Mouse (Mus musculus) layer of hippocampus, adult 8-10 months (tissue): Measurements from ENCODE around the gene Snx32. TPM values are rescaled to one million over a fixed set of nuclear protein-coding genes. Genes with fewer than 3 reads are reported as not detected.
A peak's percentile ranks its signal among the peaks of the same experiment; 100 is the strongest.

Experiments used
- DNase-seq, 2 experiments: peaks; one replicate each; pipeline ENCODE4 v3.0.0; 2022; ENCODE audit warnings: low spot score in 2 of 2
- total RNA-seq, 4 experiments: library from RNA; stranded (reverse); gene quantifications; 2 replicates each; pipeline ENCODE4 v1.2.4; 2022

Snx32 gene
- total RNA-seq, 4 experiments from 2014 or later: 86.8 to 95.2 (median 88.6) TPM

- no peak for DNase-seq
Observed at GRCm38 (mm10) chr19:5457746-5458442, 52.4 kb downstream of the Snx32 start, which contains the start of gene Ccdc85b. TSS of gene Ccdc85b (minus strand) at chr19:5457894.

- peak; percentile 95 for DNase-seq
Observed at GRCm38 (mm10) chr19:5456922-5457745, 53.2 kb downstream of the Snx32 start.

- no peak for DNase-seq
Observed at GRCm38 (mm10) chr19:5456241-5456921, 54.0 kb downstream of the Snx32 start.

DNA sequence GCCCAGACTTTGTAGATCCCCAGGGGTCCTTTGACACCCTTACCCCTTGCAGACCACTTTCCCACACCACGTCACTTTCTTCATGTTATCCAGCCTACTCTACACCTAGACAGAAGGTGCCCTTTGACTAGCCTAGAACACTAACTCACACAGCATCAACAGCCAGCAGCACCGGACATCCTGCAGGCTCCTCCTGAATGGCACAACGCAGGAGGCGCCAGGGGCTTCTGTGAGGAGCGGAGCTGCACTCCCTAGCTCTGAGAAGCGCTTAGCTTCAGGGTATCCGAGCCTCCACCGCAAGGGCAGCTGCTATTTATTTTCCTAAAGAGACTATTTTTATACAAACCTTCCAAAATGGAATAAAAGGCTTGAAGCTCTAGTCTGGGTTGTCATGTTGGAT lies 54.8 kb downstream of the Snx32 start:
- no peak for DNase-seq

- no peak for DNase-seq
Observed at GRCm38 (mm10) chr19:5455037-5455436, 55.3 kb downstream of the Snx32 start.

- no peak for DNase-seq
Observed at GRCm38 (mm10) chr19:5451766-5452165, 58.6 kb downstream of the Snx32 start.

GRCm38 (mm10) chr19:5449673-5450072 lies 60.7 kb downstream of the Snx32 start:
- no peak for DNase-seq

- DNase-seq: no peak
Observed at GRCm38 (mm10) chr19:5448354-5449150, 61.8 kb downstream of the Snx32 start.

DNA sequence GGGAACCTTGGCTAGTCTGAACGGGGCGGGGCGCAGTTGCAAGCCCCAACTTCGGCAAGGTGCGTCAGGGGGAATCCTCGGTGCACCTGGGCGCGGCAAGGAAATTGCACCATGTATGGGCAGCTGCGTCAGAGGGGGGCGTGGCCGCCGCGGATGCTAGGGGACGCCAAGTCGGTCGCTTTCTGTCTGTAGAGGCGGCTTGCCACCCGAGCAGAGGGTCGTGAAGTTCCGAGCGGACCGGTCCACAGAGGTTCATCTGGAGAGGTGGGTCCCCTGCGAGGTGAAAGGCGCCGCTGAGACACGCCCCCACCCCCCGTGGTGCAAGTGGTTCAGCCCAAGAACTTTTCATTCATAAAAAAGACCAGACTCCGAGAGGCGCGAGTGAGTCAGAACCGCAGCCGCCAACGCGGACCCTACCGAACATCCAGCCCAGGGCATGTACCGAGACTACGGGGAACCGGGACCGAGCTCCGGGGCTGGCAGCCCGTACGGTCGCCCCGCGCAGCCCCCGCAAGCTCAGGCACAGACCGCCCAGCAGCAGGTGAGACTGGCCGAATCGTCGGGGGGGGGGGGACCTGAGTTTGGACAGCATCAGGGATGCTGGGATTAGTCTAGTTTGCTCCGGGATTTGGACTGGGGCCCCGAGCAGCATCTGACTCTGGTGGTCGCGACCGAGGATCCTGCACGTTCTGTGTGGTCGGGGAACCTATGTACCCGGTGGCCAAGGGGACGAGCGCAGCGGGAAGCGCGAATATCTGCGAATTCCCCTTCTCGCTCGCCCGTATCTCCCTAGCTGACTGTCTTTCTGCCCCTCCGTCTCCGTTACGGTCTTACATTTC lies 62.6 kb downstream of the Snx32 start, which contains the start of gene Fosl1:
Fosl1 (plus strand) TSS at position 33 of the 839 bp plus-strand sequence.
- no peak for DNase-seq

- DNase-seq: no peak
Observed at GRCm38 (mm10) chr19:5445747-5446146, 64.6 kb downstream of the Snx32 start.

DNA sequence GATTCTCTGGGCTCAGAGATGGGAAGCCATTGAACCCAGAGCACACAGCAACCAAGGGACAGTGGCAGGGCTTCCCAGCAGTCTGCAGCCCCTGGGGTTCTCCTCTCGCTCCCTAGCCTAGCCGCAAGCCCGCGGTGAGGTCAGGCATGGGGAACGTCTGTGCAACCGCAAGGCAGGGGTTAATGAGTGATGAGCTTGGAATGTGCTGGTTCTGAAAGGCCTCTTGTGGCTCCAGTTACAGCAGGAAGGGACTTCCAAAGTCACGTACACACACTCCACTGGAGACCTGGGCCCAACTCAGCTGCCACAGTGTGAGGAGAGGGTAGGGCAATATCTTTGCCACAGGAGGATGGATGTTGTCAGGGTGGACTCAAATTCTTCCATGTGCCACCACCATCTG lies 65.4 kb downstream of the Snx32 start:
- DNase-seq: no peak

GRCm38 (mm10) chr19:5444371-5444908 lies 65.9 kb downstream of the Snx32 start:
- no peak for DNase-seq

Other genes with a start within 250 kb of the Snx32 start
- 10 to 100 TPM; 50.9 to 59.4 (median 55.3) TPM for gene Pacs1, start 237.4 kb downstream of the Snx32 start, total RNA-seq
- gene Sf3b2, start 215.1 kb downstream of the Snx32 start, total RNA-seq: 100 to 1,000 TPM; 202 to 215 (median 208) TPM
- gene Gal3st3, start 212.2 kb downstream of the Snx32 start, total RNA-seq: 10 to 100 TPM; 83.2 to 92.3 (median 86.9) TPM
- gene Catsper1, start 174.8 kb downstream of the Snx32 start, total RNA-seq: not detected
- gene Cst6, start 161.0 kb downstream of the Snx32 start, total RNA-seq: 10 to 100 TPM; 10.8 to 18.1 (median 12.5) TPM
- gene Eif1ad, start 143.8 kb downstream of the Snx32 start, total RNA-seq: 10 to 100 TPM; 18.6 to 27.4 (median 23.1) TPM
- 10 to 100 TPM; 74.1 to 85.8 (median 76.2) TPM for gene Banf1, start 143.4 kb downstream of the Snx32 start, total RNA-seq
- 100 to 1,000 TPM; 103 to 120 (median 114) TPM for gene Sart1, start 121.8 kb downstream of the Snx32 start, total RNA-seq
- gene Tsga10ip, start 108.0 kb downstream of the Snx32 start, total RNA-seq: under 1 TPM in 3 of 4 experiments, not detected in 1; 0.34 to 0.63 (median 0.37) TPM
- 100 to 1,000 TPM; 308 to 358 (median 327) TPM for gene Drap1, start 85.6 kb downstream of the Snx32 start, total RNA-seq
- gene AI837181, start 85.4 kb downstream of the Snx32 start, total RNA-seq: 10 to 100 TPM; 64.8 to 71.2 (median 67.6) TPM
- gene Fosl1, start 63.0 kb downstream of the Snx32 start, total RNA-seq: under 1 TPM; 0.20 to 0.67 (median 0.29) TPM
- gene Ccdc85b, start 52.6 kb downstream of the Snx32 start, total RNA-seq: 10 to 100 TPM; 31.7 to 33.1 (median 32.4) TPM
- 100 to 1,000 TPM in 1 of 4 experiments, 10 to 100 TPM in 3; 93.5 to 109 (median 96.4) TPM for gene Fibp, start 49.9 kb downstream of the Snx32 start, total RNA-seq
- gene Ctsw, start 42.0 kb downstream of the Snx32 start, total RNA-seq: under 1 TPM in 3 of 4 experiments, not detected in 1; 0.29 to 0.81 (median 0.77) TPM
- 10 to 100 TPM; 14.4 to 23.9 (median 22.1) TPM for gene Efemp2, start 36.6 kb downstream of the Snx32 start, total RNA-seq
- 10 to 100 TPM; 29.0 to 38.5 (median 33.8) TPM for gene Mus81, start 22.1 kb downstream of the Snx32 start, total RNA-seq
- 1,000 to 10,000 TPM; 1,240 to 1,334 (median 1,291) TPM for gene Cfl1, start 20.1 kb downstream of the Snx32 start, total RNA-seq
- 10 to 100 TPM in 2 of 4 experiments, 1 to 10 TPM in 2; 7.4 to 12.1 (median 9.6) TPM for gene 1700020D05Rik, start 6.8 kb downstream of the Snx32 start, total RNA-seq
- not detected for gene Ovol1, start 50.1 kb upstream of the Snx32 start, total RNA-seq
- 1 to 10 TPM; 5.8 to 8.7 (median 6.6) TPM for gene Ap5b1, start 57.5 kb upstream of the Snx32 start, total RNA-seq
- gene Rnaseh2c, start 91.3 kb upstream of the Snx32 start, total RNA-seq: 10 to 100 TPM; 58.8 to 96.9 (median 78.2) TPM
- gene Kat5, start 99.7 kb upstream of the Snx32 start, total RNA-seq: 100 to 1,000 TPM in 1 of 4 experiments, 10 to 100 TPM in 3; 81.5 to 105 (median 86.9) TPM
- 10 to 100 TPM; 18.8 to 32.7 (median 23.7) TPM for gene Rela, start 126.9 kb upstream of the Snx32 start, total RNA-seq
- gene Sipa1, start 153.2 kb upstream of the Snx32 start, total RNA-seq: 10 to 100 TPM; 16.2 to 20.4 (median 19.4) TPM
- 10 to 100 TPM; 16.9 to 21.3 (median 18.7) TPM for gene Map3k11, start 178.2 kb upstream of the Snx32 start, total RNA-seq
- gene Pcnx3, start 178.4 kb upstream of the Snx32 start, total RNA-seq: 10 to 100 TPM; 74.5 to 80.9 (median 77.0) TPM
- gene Kcnk7, start 193.8 kb upstream of the Snx32 start, total RNA-seq: under 1 TPM in 1 of 4 experiments, not detected in 3; 0.43 TPM
- gene Ehbp1l1, start 215.8 kb upstream of the Snx32 start, total RNA-seq: 10 to 100 TPM; 12.4 to 17.8 (median 16.4) TPM
- 10 to 100 TPM; 22.5 to 31.3 (median 27.4) TPM for gene Fam89b, start 219.1 kb upstream of the Snx32 start, total RNA-seq
- 10 to 100 TPM; 30.4 to 40.5 (median 33.1) TPM for gene Ltbp3, start 230.4 kb upstream of the Snx32 start, total RNA-seq